Mouse (Mus musculus) brain, embryonic 14.5 days (tissue): Measurements from ENCODE around the gene Bach2. TPM values are rescaled to one million over a fixed set of nuclear protein-coding genes. Genes with fewer than 3 reads are reported as not detected.

Experiments used
- DNase-seq: peaks from one replicate; pipeline ENCODE4 v3.0.0-alpha.2; 2011; ENCODE audit warnings: low read depth
- CTCF ChIP-seq: fragments of 200-500 bp; IDR thresholded peaks from 2 replicates; pipeline ENCODE4 v1.5.1; 2012; ENCODE audit warnings: inconsistent platforms, mild to moderate bottlenecking, moderate library complexity, borderline replicate concordance; ENCODE audit not compliant: insufficient read depth, insufficient read length; ENCODE audit errors: extremely low read depth
- POLR2A ChIP-seq: fragments of 200-500 bp; IDR thresholded peaks from 2 replicates; pipeline ENCODE4 v1.6.1; 2012; ENCODE audit warnings: mild to moderate bottlenecking, inconsistent platforms, borderline replicate concordance; ENCODE audit not compliant: poor library complexity, insufficient read depth, insufficient read length, severe bottlenecking; ENCODE audit errors: extremely low read depth
- polyA plus RNA-seq: library from polyadenylated mRNA; depleted of rRNA; stranded (reverse); fragments of >200 nt; gene quantifications from 2 replicates; pipeline ENCODE4 v1.2.3, GENCODE M21; 2012

Gene Bach2
- polyA plus RNA-seq, 1 experiment, result 31.4 TPM

GRCm38 (mm10) chr4:32262825-32263684 is 24.5 kb downstream of the Bach2 start:
- DNase-seq, result peak; percentile 20
- TF ChIP-seq POLR2A, result no peak
- TF ChIP-seq CTCF, result no peak

GRCm38 (mm10) chr4:32263685-32264038 is 25.1 kb downstream of the Bach2 start:
- peak; percentile 17 for DNase-seq
- TF ChIP-seq POLR2A, result no peak
- TF ChIP-seq CTCF, result no peak

- no peak for TF ChIP-seq POLR2A
- TF ChIP-seq CTCF, result no peak
- no peak for DNase-seq
Observed at GRCm38 (mm10) chr4:32264892-32265291, 26.3 kb downstream of the Bach2 start.

GRCm38 (mm10) chr4:32266731-32267130 is 28.1 kb downstream of the Bach2 start:
- DNase-seq, result peak; percentile 35
- TF ChIP-seq POLR2A, result no peak
- no peak for TF ChIP-seq CTCF

- TF ChIP-seq CTCF, result no peak
- TF ChIP-seq POLR2A, result no peak
- no peak for DNase-seq
Observed at GRCm38 (mm10) chr4:32268042-32268441, 29.4 kb downstream of the Bach2 start.

GRCm38 (mm10) chr4:32272398-32272797 is 33.8 kb downstream of the Bach2 start:
- TF ChIP-seq CTCF, result no peak
- no peak for TF ChIP-seq POLR2A

GRCm38 (mm10) chr4:32274776-32275294 is 36.2 kb downstream of the Bach2 start:
- no peak for DNase-seq
- TF ChIP-seq POLR2A (no peak), CTCF (no peak)

More at GRCm38 (mm10) chr4:32272398-32272797, 33.8 kb downstream of the Bach2 start:
- no peak for DNase-seq

- DNase-seq, result no peak
- TF ChIP-seq CTCF, result no peak
- no peak for TF ChIP-seq POLR2A
Observed at GRCm38 (mm10) chr4:32279842-32280241, 41.2 kb downstream of the Bach2 start.

- TF ChIP-seq POLR2A (no peak), CTCF (no peak)
- peak; percentile 34 for DNase-seq
Observed at GRCm38 (mm10) chr4:32280401-32280800, 41.8 kb downstream of the Bach2 start.

- no peak for DNase-seq
- TF ChIP-seq POLR2A (no peak), CTCF (no peak)
Observed at GRCm38 (mm10) chr4:32281306-32281705, 42.7 kb downstream of the Bach2 start.

GRCm38 (mm10) chr4:32286405-32286804 is 47.8 kb downstream of the Bach2 start:
- peak; percentile 30 for DNase-seq
- TF ChIP-seq POLR2A, result no peak
- TF ChIP-seq CTCF, result no peak
